Mouse (Mus musculus): ENCODE data around the gene Bcl3.

DNA sequence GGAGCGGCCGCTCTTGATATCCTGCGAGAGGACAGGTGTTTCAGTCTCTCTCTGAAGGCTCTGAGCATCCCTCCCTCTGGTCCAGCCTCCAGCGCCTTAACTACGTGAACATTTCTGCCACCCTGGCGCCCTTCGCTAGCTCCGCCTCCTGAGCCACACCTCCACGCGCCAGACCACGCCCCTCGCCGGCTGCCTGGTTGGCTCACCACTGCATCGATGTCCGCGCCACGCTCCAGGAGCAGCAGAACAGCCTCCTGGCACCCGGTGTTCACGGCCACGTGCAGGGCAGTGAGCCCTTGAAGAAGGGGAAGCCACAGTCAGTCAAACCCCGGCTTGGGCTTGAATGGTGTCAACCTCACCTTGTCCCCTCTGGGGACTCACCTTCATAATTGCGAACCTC, 11.5 kb downstream of the Bcl3 start:
- TF ChIP-seq CTCF (conservative IDR thresholded peaks at IDR 0.05; ENCODE audit: low read length), result no peak
- TF ChIP-seq POU5F1 (IDR thresholded peaks at IDR 0.05; ENCODE audit: borderline replicate concordance, low read length), result no peak

Measured in E14TG2a.4 (cell line).